Mouse (Mus musculus) spleen, adult 2 months (tissue): ENCODE data around the gene Pkd1.

Experiments
- CTCF ChIP-seq: fragments of 200-500 bp; IDR thresholded peaks from 2 replicates; pipeline ENCODE4 v1.5.1; 2011; ENCODE audit warnings: mild to moderate bottlenecking, inconsistent platforms; ENCODE audit not compliant: insufficient read depth, insufficient read length, insufficient replicate concordance; ENCODE audit errors: extremely low read depth
- POLR2A ChIP-seq: fragments of 200-500 bp; IDR thresholded peaks from 2 replicates; pipeline ENCODE4 v1.6.1; 2011; ENCODE audit warnings: low read depth, low read length, inconsistent platforms

GRCm38 (mm10) chr17:24635024-24635423, 85.4 kb downstream of the Pkd1 start:
- TF ChIP-seq CTCF (no peak), POLR2A (no peak)
